Mouse (Mus musculus): ENCODE measurements around the gene Ppt1. TPM values are rescaled to one million over a fixed set of nuclear protein-coding genes. Genes with fewer than 3 reads are reported as not detected.
A peak's percentile ranks its signal among the peaks of the same experiment; 100 is the strongest.

Gene Ppt1
- polyA plus RNA-seq, 1 experiment from 2014 or later, result 61.2 TPM

DNA sequence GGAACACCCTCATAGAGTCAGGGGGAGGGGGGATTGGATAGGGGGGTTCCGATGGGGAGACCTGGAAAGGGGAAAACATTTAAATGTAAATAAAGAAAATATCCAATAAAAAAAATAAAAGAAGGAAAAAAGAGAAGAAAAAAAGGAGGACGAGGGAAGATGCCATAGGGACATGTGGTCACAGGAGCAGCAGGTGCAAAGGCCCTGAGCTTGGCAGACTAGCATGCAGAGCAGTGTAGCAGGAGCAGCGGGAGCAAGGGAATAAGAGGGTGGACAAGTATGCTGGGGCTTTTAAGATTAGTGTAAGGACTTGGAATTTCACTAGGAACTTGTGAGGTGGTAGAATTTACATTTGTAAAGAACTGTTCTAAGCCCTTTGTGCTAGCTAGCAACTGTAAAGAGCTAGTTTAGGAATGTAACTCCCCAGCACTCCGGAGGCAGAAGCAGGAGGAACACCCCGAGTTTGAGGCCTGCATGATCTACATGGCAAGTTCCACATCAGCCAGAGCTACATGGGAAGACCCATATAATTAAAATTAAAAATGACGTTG is 1.2 kb downstream of the Ppt1 start:
- ATAC-seq (ENCODE audit: extremely low read depth, insufficient number of reproducible peaks, low FRiP score, low TSS enrichment), result no peak
- peaks cover 28% of the 10 kb centered on the region for H3K4me1 ChIP-seq
- 68% methylated on average over 6 of the region's 6 CpGs for WGBS
- 0 out of 2 replicates have a peak, but pooled peaks cover 3% of the 10 kb centered on the region for H3K9me3 ChIP-seq
- peak overlapping the region; percentile 94 for H3K4me2 ChIP-seq
- H3K36me3 ChIP-seq, result peaks cover 16% of the 10 kb centered on the region
- H3K4me3 ChIP-seq, result peak overlapping the region; percentile 89; the same call in 1 of the 2 replicates
- H3K9ac ChIP-seq, result no peak overlapping the region
- H3K27ac ChIP-seq (replicated peaks), result no peak overlapping the region
- H3K27me3 ChIP-seq (replicated peaks), result no peaks in the 10 kb centered on the region

DNA sequence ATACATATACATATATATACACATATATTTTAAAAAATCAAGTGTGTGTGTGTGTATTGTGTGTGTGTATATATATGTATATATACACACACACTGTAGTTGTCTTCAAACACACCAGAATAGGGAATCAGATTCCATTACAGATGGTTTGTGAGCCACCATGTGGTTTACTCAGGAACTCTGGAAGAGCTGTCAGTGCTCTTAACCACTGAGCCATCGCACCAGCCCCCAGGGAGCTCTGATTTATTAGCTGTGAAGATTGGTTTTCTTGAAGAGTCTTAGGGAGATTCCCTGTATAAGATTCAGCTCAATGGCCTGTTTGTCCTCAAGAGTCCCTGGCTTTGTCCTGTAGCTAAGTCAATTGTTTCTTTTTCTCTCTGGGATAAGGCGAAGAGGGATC is 2.0 kb downstream of the Ppt1 start:
- H3K4me2 ChIP-seq, result no peak overlapping the region
- no peak overlapping the region for H3K27ac ChIP-seq (replicated peaks)
- 81% methylated on average over 2 of the region's 2 CpGs for WGBS
- H3K4me1 ChIP-seq, result peaks cover 28% of the 10 kb centered on the region
- no peaks in the 10 kb centered on the region for H3K27me3 ChIP-seq (replicated peaks)
- H3K36me3 ChIP-seq, result peaks cover 20% of the 10 kb centered on the region
- ATAC-seq (ENCODE audit: extremely low read depth, insufficient number of reproducible peaks, low FRiP score, low TSS enrichment), result no peak
- no peak overlapping the region for H3K9ac ChIP-seq
- H3K9me3 ChIP-seq, result 0 out of 2 replicates have a peak, but pooled peaks cover 3% of the 10 kb centered on the region
- no peak overlapping the region for H3K4me3 ChIP-seq

DNA sequence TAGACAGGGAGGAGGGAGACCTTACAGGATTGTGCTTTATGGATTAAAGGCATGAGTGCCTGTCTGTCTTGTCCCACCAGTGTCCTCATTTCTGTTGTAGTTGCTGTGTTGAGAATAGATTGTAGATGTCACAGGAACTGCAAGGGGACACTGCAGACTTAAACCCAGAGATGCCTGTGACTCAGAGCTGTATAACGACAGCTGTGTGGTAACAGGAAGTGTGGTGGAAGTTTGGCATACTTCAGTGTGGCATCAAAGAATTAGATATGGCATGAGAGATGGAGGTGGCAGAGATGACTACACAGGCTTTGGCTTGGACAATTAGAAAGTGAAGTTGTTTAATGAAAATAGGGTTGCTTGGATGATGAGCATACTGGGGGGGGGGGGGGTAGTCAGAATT is 2.4 kb downstream of the Ppt1 start:
- Histone ChIP-seq H3K36me3 (peaks cover 22% of the 10 kb centered on the region), H3K9ac (no peak overlapping the region), H3K27ac (replicated peaks) (no peak overlapping the region), H3K4me3 (no peak overlapping the region), H3K9me3 (0 out of 2 replicates have a peak, but pooled peaks cover 3% of the 10 kb centered on the region), H3K4me2 (no peak overlapping the region), H3K27me3 (replicated peaks) (no peaks in the 10 kb centered on the region), H3K4me1 (peaks cover 28% of the 10 kb centered on the region)
- WGBS, result 46% methylated on average over 1 of the region's 1 CpGs
- no peak for ATAC-seq (ENCODE audit: extremely low read depth, insufficient number of reproducible peaks, low FRiP score, low TSS enrichment)

DNA sequence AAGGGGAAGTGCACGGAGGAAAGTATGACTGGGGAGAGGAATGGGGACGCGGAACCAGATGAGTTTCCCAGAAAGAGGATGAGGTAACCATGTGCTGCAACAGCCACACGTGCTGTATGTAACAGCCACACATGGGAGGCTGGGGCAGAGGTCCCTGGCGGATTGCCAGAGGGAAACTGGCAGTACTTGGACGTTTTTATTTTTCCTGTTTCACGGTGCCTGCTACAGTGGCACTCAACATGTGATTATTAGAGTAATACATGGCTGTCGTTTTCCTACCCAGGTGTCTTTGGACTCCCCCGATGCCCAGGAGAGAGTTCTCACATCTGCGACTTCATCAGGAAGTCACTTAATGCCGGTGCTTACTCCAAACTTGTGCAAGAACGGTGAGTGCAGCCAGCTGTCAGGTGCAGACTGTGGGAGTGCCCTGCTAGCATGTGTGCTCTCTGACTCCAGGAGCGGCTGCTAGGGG is 12.1 kb downstream of the Ppt1 start:
- H3K9ac ChIP-seq, result no peak overlapping the region
- no peak for ATAC-seq (ENCODE audit: extremely low read depth, insufficient number of reproducible peaks, low FRiP score, low TSS enrichment)
- H3K4me2 ChIP-seq, result no peak overlapping the region
- peaks cover 11% of the 10 kb centered on the region; the same call in 1 of the 2 replicates for H3K4me1 ChIP-seq
- WGBS, result 65% methylated on average over 13 of the region's 13 CpGs
- H3K27me3 ChIP-seq (replicated peaks), result no peaks in the 10 kb centered on the region
- H3K36me3 ChIP-seq, result peaks cover 98% of the 10 kb centered on the region
- H3K27ac ChIP-seq (replicated peaks), result no peak overlapping the region
- H3K4me3 ChIP-seq, result no peak overlapping the region
- no peaks in the 10 kb centered on the region for H3K9me3 ChIP-seq

DNA sequence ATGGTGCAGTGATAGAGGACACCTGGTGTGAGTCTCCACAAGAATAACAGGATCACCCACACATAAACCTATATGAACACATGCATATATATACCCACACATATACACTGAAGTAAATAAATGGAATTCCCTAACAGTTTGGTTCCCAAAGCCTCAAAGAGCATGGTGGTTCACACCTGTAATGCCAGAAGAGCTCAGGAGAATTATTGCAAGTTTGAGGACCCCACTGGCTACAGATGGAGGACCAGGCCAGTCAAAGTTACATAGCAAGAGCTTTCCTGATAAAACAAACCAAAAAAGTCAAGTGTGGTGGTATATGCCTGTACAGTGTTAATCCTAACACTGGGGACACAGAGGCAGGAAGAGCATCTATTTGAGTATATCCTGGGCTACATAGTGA is 15.5 kb downstream of the Ppt1 start:
- H3K36me3 ChIP-seq, result peaks cover 99% of the 10 kb centered on the region

DNA sequence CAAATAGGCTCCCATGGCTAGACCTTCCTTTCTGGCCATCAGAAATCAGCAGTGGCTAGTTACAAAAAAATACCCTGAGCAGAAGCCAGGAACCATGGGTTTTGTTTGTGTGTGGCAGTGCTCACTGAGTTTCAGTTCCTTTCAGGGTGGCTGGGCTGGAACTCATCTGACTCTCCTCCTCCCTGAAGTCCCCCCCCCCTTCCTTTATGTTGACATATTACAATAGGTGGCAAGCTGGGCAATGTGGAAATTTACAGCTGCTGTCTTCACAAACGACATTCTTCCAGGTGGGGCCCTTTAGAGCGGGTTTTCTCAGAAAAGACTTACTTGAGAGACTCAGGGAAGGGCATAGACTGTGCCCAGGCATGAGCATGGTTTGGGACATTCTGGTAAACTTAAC is 17.6 kb downstream of the Ppt1 start:
- H3K27me3 ChIP-seq (replicated peaks), result no peaks in the 10 kb centered on the region
- peaks cover 6% of the 10 kb centered on the region; the same call in 1 of the 2 replicates for H3K4me1 ChIP-seq
- H3K36me3 ChIP-seq, result peaks cover 99% of the 10 kb centered on the region
- no peak overlapping the region for H3K4me2 ChIP-seq
- H3K9ac ChIP-seq, result no peak overlapping the region
- no peak overlapping the region for H3K27ac ChIP-seq (replicated peaks)
- no peak overlapping the region for H3K4me3 ChIP-seq
- 58% methylated on average over 2 of the region's 2 CpGs for WGBS
- ATAC-seq (ENCODE audit: extremely low read depth, insufficient number of reproducible peaks, low FRiP score, low TSS enrichment), result no peak
- H3K9me3 ChIP-seq, result no peaks in the 10 kb centered on the region

More for the DNA sequence above, 15.5 kb downstream of the Ppt1 start:
- H3K9ac ChIP-seq, result no peak overlapping the region
- no peak for ATAC-seq (ENCODE audit: extremely low read depth, insufficient number of reproducible peaks, low FRiP score, low TSS enrichment)
- no peak overlapping the region for H3K4me2 ChIP-seq
- H3K4me3 ChIP-seq, result no peak overlapping the region
- H3K27me3 ChIP-seq (replicated peaks), result no peaks in the 10 kb centered on the region
- no peak overlapping the region for H3K27ac ChIP-seq (replicated peaks)
- H3K4me1 ChIP-seq, result peaks cover 13% of the 10 kb centered on the region; the same call in 1 of the 2 replicates
- no peaks in the 10 kb centered on the region for H3K9me3 ChIP-seq

DNA sequence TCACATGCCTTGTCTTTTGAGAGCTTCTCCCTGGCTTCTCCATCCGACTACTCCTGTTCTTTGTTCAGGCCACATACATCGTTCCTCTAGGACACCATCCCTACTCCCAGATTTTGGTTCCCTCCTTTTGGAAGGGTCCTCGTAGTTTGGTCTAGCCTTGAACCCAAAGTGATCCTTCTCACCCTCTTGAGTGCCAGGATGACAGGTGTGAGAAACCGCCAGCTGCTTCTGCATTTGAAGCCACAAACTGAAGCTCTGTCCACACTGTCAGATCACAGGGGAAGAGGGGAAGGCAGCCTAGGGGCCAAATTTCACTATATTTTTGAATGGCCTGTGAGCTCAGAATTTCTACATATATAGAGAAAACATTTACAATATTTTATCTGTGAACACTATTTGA is 18.7 kb downstream of the Ppt1 start:
- Histone ChIP-seq H3K27me3 (replicated peaks) (no peaks in the 10 kb centered on the region), H3K4me2 (no peak overlapping the region), H3K4me1 (peaks cover 6% of the 10 kb centered on the region; the same call in 1 of the 2 replicates), H3K4me3 (no peak overlapping the region), H3K36me3 (peaks cover 96% of the 10 kb centered on the region), H3K27ac (replicated peaks) (no peak overlapping the region), H3K9ac (no peak overlapping the region), H3K9me3 (no peaks in the 10 kb centered on the region)
- WGBS, result 83% methylated on average over 4 of the region's 4 CpGs
- no peak for ATAC-seq (ENCODE audit: extremely low read depth, insufficient number of reproducible peaks, low FRiP score, low TSS enrichment)

DNA sequence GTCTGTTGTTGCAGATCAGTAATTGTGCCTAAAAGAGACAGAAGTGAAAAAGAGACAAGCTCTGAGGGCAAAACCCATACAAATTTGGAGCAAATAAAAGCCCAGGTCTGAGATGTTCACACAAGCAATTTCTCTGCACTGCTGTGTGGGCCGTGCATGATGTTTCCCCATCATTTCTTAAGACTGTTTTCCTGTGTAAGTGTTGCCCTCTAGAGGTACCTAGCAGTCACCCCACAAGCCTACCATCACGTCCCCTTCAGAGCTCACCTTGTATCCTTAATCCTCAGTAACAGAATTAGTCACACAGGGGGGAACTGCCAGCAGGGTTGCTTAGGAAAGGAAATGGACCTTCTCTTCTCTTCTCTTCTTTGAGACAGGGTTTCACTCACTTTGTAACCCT is 21.9 kb downstream of the Ppt1 start:
- 59% methylated on average over 2 of the region's 2 CpGs for WGBS
- Histone ChIP-seq H3K4me1 (peaks cover 5% of the 10 kb centered on the region; the same call in 1 of the 2 replicates), H3K4me2 (no peak overlapping the region), H3K9me3 (no peaks in the 10 kb centered on the region), H3K36me3 (peaks cover 92% of the 10 kb centered on the region), H3K4me3 (no peak overlapping the region), H3K9ac (no peak overlapping the region), H3K27me3 (replicated peaks) (no peaks in the 10 kb centered on the region), H3K27ac (replicated peaks) (no peak overlapping the region)
- ATAC-seq (ENCODE audit: extremely low read depth, insufficient number of reproducible peaks, low FRiP score, low TSS enrichment), result no peak

DNA sequence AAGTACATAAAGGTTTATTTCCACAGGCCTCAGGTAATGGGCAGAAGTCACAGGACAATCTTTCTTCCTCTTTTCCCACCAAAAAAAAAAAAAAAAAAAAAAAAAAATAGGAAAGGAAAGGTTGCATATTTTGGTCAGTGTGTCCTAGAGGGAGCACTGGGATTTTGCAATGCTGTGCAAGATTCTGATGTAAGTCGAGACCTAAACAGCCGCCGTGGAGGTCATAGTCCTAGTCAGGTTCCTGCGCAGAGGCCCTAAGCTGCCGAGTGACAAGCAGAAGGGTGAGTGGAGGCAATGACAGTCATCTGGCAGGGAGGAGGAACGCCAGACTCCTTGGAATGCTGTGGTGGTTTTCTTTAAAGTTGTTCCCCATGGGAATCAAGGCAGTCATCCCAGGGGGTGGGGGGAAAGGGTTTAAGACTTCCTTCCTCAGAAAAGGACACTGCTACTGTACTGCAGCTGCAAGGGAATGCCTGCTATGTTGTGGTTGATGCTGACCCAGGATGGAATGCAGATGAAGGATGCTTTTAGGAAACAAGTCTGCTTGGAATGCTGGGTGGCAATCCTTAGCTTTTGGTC is 23.1 kb downstream of the Ppt1 start:
- Histone ChIP-seq H3K36me3 (peaks cover 92% of the 10 kb centered on the region), H3K4me2 (no peak overlapping the region), H3K4me1 (no peaks in the 10 kb centered on the region), H3K9ac (0 out of 2 replicates have a peak overlapping the region, but pooled peaks have one; percentile 10), H3K27ac (replicated peaks) (no peak overlapping the region), H3K27me3 (replicated peaks) (no peaks in the 10 kb centered on the region), H3K4me3 (no peak overlapping the region), H3K9me3 (no peaks in the 10 kb centered on the region)
- 59% methylated on average over 6 of the region's 6 CpGs for WGBS
- ATAC-seq (ENCODE audit: extremely low read depth, insufficient number of reproducible peaks, low FRiP score, low TSS enrichment), result no peak

DNA sequence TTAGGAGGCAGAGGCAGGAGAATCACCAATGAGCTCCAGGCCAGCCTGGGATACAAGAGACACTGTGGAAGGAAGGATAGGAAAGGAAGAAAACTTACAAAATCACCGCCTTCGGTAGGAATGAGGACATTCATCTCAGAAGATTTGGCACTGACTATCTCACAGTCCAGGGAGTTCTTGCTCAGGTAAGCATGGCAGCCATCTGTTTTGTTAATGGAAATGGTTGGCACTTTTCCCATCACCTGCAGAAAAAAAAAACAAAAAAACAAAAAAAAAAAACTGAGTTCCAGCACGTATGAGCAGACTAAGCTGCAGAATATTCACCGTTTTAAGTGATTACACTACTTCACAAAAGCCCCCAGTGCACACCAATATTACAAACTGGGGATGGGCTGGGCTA is 25.8 kb downstream of the Ppt1 start:
- WGBS, result 88% methylated on average over 4 of the region's 4 CpGs
- ATAC-seq (ENCODE audit: extremely low read depth, insufficient number of reproducible peaks, low FRiP score, low TSS enrichment), result no peak

DNA sequence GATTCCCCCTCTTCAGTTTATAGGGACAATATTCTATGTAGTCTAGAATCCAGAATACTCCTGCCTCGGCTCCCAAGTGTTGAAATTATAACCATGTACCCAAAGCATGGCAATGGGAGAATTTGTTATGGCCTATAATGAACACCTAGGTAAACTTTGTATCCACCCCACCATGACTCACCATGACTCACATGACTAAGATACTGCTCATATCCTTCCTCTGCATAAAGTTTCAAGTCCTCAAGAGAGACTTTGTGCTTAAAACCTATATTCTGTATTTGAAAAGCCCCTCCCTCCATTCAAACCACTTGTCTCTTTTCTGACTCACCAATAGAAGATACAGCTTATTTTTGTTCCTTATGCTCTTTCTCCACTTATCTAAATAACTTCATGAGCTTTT is 32.0 kb downstream of the Ppt1 start:
- Histone ChIP-seq H3K27me3 (replicated peaks) (no peaks in the 10 kb centered on the region), H3K9me3 (no peaks in the 10 kb centered on the region), H3K9ac (no peak overlapping the region), H3K27ac (replicated peaks) (no peak overlapping the region), H3K36me3 (peaks cover 91% of the 10 kb centered on the region), H3K4me2 (no peak overlapping the region), H3K4me1 (peaks cover 2% of the 10 kb centered on the region; the same call in 1 of the 2 replicates), H3K4me3 (no peak overlapping the region)
- no peak for ATAC-seq (ENCODE audit: extremely low read depth, insufficient number of reproducible peaks, low FRiP score, low TSS enrichment)
- 85% methylated on average over 1 of the region's 1 CpGs for WGBS

More for the DNA sequence above, 25.8 kb downstream of the Ppt1 start:
- H3K9me3 ChIP-seq, result no peaks in the 10 kb centered on the region
- H3K4me1 ChIP-seq, result no peaks in the 10 kb centered on the region
- no peak overlapping the region for H3K4me3 ChIP-seq
- H3K27ac ChIP-seq (replicated peaks), result no peak overlapping the region
- peaks cover 92% of the 10 kb centered on the region for H3K36me3 ChIP-seq
- no peak overlapping the region for H3K4me2 ChIP-seq
- H3K9ac ChIP-seq, result no peak overlapping the region
- no peaks in the 10 kb centered on the region for H3K27me3 ChIP-seq (replicated peaks)

DNA sequence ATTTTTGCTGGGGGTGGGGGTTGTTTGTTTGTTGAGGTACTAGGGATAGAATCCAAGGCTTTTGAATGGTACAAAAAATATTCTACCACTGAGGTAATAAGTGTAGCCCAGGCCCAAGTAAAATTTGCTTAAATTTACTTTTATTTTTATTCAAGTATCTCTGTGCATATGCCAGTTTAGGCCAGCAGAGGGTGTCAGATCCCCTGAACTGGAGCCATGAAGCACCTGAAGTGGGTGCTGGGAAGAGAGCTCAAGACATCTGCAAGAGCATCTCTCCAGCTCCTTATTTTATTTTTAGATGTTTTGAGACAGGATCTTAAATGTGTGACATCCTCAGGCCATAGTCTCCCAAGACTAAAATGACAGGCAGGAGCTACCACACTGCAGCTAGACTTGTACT is 34.0 kb downstream of the Ppt1 start:
- H3K4me2 ChIP-seq, result no peak overlapping the region
- H3K4me3 ChIP-seq, result no peak overlapping the region
- peaks cover 12% of the 10 kb centered on the region; the same call in 1 of the 2 replicates for H3K4me1 ChIP-seq
- peaks cover 72% of the 10 kb centered on the region for H3K36me3 ChIP-seq
- no peak for ATAC-seq (ENCODE audit: extremely low read depth, insufficient number of reproducible peaks, low FRiP score, low TSS enrichment)
- H3K9me3 ChIP-seq, result no peaks in the 10 kb centered on the region
- no peaks in the 10 kb centered on the region for H3K27me3 ChIP-seq (replicated peaks)
- no peak overlapping the region for H3K27ac ChIP-seq (replicated peaks)
- H3K9ac ChIP-seq, result no peak overlapping the region
